Mouse (Mus musculus) brain, embryonic 14.5 days (tissue): ENCODE measurements around the gene S1pr5. TPM values are rescaled to one million over a fixed set of nuclear protein-coding genes. Genes with fewer than 3 reads are reported as not detected.
A peak's percentile ranks its signal among the peaks of the same experiment; 100 is the strongest.
"Not testable (repeated sequence)": the region's sequence is repeated elsewhere in the genome, so short reads cannot be mapped to it uniquely, and the experiment has no call there.

ENCODE experiments used
- DNase-seq: peaks from one replicate; pipeline ENCODE4 v3.0.0-alpha.2; 2011; ENCODE audit warnings: low read depth
- CTCF ChIP-seq: fragments of 200-500 bp; IDR thresholded peaks from 2 replicates; pipeline ENCODE4 v1.5.1; 2012; ENCODE audit warnings: inconsistent platforms, mild to moderate bottlenecking, moderate library complexity, borderline replicate concordance; ENCODE audit not compliant: insufficient read depth, insufficient read length; ENCODE audit errors: extremely low read depth
- POLR2A ChIP-seq: fragments of 200-500 bp; IDR thresholded peaks from 2 replicates; pipeline ENCODE4 v1.6.1; 2012; ENCODE audit warnings: mild to moderate bottlenecking, inconsistent platforms, borderline replicate concordance; ENCODE audit not compliant: poor library complexity, insufficient read depth, insufficient read length, severe bottlenecking; ENCODE audit errors: extremely low read depth
- polyA plus RNA-seq: library from polyadenylated mRNA; depleted of rRNA; stranded (reverse); fragments of >200 nt; gene quantifications from 2 replicates; pipeline ENCODE4 v1.2.3, GENCODE M21; 2012

S1pr5 gene
- polyA plus RNA-seq, 1 experiment: 2.5 TPM

GRCm38 (mm10) chr9:21277776-21278175, 29.5 kb upstream of the S1pr5 start:
- no peak for DNase-seq
- TF ChIP-seq POLR2A: no peak
- TF ChIP-seq CTCF: no peak

- TF ChIP-seq POLR2A (no peak), CTCF (no peak)
- DNase-seq: no peak
These were observed 28.1 kb upstream of the S1pr5 start for GRCm38 (mm10) chr9:21276307-21276706.

GRCm38 (mm10) chr9:21275727-21276126, 27.5 kb upstream of the S1pr5 start:
- TF ChIP-seq CTCF: no peak
- TF ChIP-seq POLR2A: no peak
- no peak for DNase-seq

- no peak for TF ChIP-seq CTCF
- no peak for TF ChIP-seq POLR2A
- DNase-seq: no peak
These were observed 26.9 kb upstream of the S1pr5 start for GRCm38 (mm10) chr9:21275013-21275710.

- no peak for TF ChIP-seq CTCF
- no peak for TF ChIP-seq POLR2A
- DNase-seq: no peak
These were observed 26.1 kb upstream of the S1pr5 start for GRCm38 (mm10) chr9:21274336-21274735.

GRCm38 (mm10) chr9:21273520-21274228, 25.4 kb upstream of the S1pr5 start:
- DNase-seq: no peak
- no peak for TF ChIP-seq POLR2A
- TF ChIP-seq CTCF: no peak

- TF ChIP-seq POLR2A: no peak
- TF ChIP-seq CTCF: no peak
- DNase-seq: no peak
These were observed 24.9 kb upstream of the S1pr5 start for GRCm38 (mm10) chr9:21273094-21273493.

- DNase-seq: no peak
- TF ChIP-seq CTCF (no peak), POLR2A (no peak)
These were observed 24.1 kb upstream of the S1pr5 start for GRCm38 (mm10) chr9:21272391-21272790.

GRCm38 (mm10) chr9:21269590-21269989, 21.3 kb upstream of the S1pr5 start:
- DNase-seq: not testable (repeated sequence)

- TF ChIP-seq POLR2A (no peak), CTCF (no peak)
- no peak for DNase-seq
These were observed 20.1 kb upstream of the S1pr5 start for GRCm38 (mm10) chr9:21268305-21268704.

GRCm38 (mm10) chr9:21266889-21267288, 18.6 kb upstream of the S1pr5 start:
- TF ChIP-seq CTCF: no peak
- TF ChIP-seq POLR2A: no peak
- DNase-seq: no peak

GRCm38 (mm10) chr9:21265611-21266010, 17.4 kb upstream of the S1pr5 start:
- TF ChIP-seq POLR2A (no peak), CTCF (no peak)

GRCm38 (mm10) chr9:21265000-21265561, 16.8 kb upstream of the S1pr5 start, which contains the start of gene Atg4d:
TSS of gene Atg4d (plus strand) at chr9:21265293.
- peak; percentile 99 for DNase-seq

More at GRCm38 (mm10) chr9:21265611-21266010, 17.4 kb upstream of the S1pr5 start:
- no peak for DNase-seq

More at GRCm38 (mm10) chr9:21265000-21265561, 16.8 kb upstream of the S1pr5 start, which contains the start of gene Atg4d:
- TF ChIP-seq CTCF (no peak), POLR2A (peak; percentile 91; the same call in 1 of the 2 replicates)
